Mouse (Mus musculus): Measurements from ENCODE around the gene Cpsf4l.

Cpsf4l gene

DNA sequence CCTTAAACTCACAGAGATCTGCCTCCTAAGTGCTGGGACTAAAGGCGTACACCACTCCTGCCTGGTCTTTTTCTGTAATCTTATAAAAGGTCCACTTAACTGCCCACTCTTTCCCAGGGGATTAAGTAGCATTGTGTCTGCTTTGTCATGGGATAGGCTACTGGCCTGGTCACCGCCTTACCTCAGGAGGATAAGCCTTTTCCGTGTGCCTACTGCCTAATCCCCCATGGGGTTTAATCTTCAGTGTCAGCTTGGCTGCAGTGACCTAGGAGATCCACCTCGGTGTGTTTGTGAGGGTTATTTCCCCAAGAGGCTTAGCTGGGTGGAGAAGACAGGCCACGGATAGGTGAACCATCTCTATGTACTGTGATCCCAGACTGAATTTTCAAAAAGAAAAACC is 12.2 kb downstream of the Cpsf4l start:
- no peak for DNase-seq

DNA sequence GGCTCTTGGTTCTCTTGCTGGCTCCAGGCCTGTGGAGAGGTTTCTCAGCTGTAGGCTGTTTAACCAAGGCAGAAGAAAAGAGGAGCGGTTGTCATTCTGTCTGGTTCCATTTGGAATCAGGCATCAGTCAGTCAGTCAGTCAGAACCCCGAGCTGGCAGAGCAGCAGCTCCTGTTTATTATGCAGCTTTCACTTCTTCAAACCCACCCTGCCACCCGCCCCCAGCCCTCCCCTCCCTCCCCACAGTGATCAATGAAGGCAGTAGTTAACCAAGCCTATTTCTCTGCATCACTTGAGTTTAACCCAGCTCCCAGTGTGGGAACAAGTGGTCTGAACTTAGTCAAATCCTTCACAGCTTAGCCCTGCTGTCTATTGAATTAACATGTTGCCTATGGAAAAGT is 18.0 kb downstream of the Cpsf4l start:
- no peak for DNase-seq

DNA sequence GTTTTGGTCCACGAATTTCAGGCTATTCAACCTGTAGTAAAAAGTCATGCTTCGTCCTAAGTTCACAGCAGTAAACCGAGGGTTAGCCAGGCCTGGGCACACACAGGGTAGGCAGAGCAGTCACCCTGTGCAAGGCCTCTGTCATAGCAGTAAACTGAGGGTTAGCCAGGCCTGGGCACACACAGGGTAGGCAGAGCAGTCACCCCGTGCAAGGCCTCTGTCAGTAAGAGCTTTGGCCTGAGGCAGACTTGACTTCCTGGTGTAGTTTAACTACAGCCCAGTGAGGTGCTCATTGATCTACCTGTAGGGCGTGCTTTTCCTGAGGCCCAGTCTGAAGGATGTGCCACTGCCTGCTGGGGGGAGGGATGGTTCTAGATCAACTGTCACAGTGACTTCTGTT is 18.5 kb downstream of the Cpsf4l start:
- DNase-seq, result no peak

DNA sequence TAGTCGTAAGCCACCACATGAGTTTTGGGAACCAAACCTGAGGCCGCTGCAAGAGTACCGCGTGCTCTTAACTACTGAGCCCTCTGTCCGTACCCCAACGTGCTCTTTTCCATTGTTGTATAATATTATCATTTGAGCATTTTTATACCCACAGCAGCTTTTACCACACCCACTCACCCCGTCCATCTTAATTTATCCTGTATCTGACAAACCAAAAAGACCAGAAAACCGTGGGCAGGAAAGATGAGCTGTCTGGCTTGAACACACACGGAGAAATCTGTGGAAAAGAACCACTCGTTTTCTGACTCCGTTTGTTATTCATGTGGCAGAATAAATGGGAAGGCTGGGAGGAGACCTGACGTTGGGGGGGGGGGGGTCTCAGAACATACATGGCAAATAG is 19.3 kb downstream of the Cpsf4l start:
- DNase-seq, result no peak

DNA sequence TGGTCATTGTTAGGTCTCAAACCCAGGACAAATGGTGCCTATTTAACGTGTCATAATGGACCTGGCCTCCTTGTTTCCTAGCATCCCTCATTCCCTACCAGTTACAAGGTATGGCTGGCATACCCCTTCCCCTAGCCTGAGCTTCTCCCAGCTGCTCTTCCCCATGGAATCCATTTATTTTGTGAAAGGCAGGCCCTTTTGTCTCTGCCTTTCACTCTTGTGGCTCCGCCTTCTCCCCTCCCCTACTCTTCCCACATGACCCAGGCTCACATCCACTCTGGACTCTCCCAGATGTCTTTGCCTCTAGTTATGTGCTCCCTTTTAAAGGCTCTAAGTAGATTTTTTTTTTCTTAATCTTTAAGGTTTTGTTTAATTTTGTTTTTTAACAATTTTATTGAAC is 22.8 kb downstream of the Cpsf4l start:
- DNase-seq, result no peak

DNA sequence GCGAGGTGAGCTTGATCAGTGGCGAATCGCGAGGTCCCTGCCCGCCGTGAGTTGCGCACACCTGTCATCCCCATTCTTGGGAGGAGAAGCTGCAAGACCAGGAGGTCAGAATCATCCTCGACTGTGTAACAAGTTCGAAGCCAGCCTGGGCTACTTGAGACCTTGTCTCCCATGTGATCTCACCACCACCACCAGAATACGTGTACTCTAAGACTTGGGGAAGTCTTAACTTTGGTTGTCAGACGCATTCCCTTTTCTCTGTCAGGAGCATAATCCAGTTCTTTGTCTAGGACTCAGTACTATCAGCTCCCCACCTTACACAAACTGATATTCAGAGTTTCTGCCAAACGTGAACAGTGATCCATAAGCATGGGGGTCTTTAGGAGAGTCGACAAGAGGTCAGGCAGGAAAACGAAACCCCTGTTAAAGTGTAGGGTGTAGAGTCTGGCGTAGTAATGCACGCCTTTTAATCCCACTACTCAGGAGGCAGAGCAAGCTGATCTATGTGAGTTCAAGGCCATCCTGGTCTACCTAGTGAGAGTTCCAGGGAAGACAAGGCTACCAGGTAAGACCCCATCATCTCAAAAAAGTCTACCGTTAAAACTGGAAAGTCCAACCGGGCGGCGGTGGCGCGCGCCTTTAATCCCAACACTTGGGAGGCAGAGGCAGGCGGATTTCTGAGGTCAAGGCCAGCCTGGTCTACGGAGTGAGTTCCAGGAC is 24.9 kb downstream of the Cpsf4l start:
- DNase-seq, result no peak

DNA sequence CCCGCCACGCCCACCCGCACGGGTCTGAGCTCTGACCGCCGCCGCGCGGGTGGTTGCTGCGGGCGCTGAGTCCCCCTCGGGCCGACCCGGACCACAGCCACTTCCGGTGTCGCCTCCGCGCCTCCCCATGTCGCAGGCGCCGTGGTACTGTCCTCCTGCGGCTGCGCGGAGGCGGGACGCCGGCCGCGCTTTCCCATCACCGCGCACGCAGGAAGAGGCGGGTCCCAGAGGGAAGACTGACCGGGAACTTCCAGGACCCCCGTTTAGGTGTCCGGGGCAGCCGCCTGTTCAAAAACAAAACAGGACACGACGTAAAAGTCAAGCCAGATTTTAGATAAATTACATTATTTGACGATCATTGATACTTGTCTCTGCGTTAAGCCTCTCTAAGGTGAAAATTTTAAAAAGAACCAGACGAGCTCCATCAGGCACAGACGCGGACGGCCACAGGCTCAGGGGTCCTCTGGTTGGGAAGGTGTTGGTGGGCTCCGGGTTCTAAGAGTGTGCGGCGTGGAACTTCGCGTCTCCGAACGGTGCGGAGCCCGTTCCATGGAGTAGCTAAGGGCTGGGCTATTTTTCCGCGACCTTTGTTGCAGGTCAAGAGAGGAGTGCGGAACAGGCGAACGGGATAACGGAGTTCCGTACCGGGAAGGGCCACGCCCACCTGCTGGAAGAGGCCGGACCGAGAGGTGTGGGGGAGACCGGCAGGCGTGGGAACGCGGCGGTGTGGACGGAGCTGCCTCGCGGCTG is 25.7 kb downstream of the Cpsf4l start, which contains the start of the genes Fam104a and D11Wsu47e:
Gene Fam104a (minus strand): TSS at position 199 of the 750 bp plus-strand sequence.
Gene D11Wsu47e (plus strand): TSS at position 456 of the 750 bp plus-strand sequence.
- DNase-seq, result peak; percentile 94

DNA sequence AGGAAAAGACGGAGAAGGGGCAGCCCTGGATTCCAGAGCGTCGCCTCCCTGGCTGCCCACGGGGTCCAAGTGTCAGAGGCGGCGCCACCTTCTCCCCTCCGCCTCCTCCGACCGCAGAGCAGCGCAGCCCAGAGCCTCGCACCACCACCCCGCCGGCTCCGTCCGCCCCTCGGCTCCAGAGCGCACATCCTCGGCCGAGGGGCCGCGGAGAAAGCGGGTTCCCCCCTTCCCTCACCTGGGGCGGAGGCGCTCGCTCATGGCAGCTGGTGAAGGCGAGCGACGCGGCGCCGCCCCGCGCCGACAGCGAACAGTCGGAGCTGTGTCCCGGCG is 26.2 kb downstream of the Cpsf4l start:
- DNase-seq, result no peak

DNA sequence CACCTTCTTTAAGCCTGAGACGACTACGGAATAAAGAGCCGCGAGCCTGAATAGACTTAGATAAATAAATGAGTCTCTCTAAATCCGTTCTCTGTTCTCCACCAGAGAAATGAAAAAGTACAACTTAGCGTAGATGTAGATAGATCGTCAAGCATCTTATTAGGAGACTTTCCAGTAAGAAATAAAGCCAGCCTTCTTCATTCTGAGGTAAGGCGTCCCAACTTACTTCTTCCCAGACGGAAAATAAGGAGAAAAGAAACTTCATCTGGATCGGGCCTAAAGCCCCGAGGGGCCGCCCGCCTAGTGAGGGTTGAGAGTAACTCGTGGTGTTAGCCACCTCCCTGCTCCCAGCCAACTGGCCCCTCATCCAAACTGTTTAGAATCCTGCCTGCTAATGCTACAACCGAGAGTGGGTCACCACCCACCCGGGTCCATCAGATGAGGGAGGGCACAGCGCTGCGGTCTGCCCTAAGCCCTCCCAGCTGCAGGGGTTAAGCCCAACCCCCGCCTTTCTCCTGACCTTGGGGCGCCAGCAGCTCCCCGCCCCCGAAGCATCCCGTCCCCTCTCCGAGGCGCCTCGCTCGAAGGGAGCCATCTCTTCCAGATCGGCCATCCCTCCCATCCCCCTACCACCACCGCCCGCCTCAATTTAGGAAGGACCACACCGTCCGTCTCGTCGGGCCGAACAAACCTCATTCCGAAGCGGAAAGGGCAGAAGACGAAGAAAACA is 26.8 kb downstream of the Cpsf4l start:
- DNase-seq, result peak; percentile 51

DNA sequence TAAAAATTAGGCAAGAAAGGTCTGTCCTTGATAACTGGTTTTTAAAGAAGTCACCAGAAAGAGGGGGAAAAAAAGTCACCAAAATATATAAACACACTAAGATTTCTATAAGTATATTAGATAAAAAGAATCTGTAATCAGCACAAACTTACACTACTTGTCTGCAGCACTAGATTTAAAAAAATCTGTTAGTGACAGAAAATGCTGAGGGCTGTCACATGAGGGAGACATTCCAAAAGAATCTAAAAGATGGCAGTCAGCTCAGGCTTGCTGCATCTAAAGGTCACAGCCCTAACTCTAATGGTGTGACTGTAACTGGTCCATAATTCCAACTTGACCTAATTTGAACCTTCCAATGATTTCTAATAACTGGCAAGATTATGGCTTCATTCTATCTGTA is 27.8 kb downstream of the Cpsf4l start:
- no peak for DNase-seq

DNA sequence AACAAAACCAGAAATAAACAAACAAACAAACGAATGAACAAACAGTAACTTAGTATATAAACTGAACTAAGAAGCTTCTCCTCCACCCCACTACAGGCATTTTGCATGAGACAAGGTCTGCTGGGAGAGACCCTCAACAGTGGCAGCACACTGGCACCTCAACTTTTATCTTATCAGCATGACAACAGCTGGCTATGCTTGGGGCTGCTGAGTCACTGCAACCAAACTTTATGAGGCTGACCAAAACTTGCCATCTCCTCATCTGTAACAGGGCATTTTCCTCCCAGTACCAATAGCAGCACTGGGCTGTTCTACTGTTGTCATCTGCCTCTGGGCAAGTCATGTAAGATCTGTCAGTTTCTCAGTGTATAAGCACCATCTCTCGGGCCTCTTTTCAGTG is 28.9 kb downstream of the Cpsf4l start:
- DNase-seq, result no peak

DNA sequence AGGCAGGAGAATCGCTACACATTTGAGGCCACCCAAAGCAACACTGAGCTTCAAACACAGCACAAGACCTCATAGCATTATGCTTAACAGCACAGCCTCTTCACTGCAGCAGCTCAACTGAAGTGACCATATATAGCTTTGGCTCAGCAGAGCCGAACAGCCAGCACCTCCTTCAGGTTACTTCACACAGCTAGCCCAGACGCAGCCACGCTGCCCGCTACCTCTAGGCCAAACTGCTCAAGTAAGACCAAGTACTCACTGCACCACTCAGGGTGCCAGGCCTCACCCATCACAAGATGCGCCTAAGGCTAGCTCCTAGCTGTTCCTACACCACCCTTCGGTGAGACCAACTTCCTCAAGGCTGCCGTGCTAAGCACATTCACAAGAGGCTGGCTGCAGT is 31.4 kb downstream of the Cpsf4l start:
- DNase-seq, result no peak

DNA sequence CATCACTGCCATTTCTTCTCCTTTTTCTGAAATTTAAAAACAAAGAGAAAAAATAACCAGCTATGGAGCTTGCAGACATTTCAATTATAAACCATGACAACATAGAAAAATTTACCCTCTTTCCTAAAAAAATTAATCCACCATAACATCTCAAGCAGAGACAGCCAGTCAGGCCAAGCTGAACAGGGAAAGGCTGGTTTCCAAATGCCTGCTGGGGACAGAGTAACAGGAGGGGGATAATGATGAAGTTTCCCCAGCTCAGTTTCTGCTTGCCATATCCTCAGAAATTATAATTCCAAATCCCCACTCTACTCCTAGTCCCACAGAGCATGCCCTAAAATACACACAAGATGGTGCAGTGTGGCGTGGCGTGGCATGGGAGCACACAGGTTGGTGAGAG is 32.4 kb downstream of the Cpsf4l start:
- no peak for DNase-seq

DNA sequence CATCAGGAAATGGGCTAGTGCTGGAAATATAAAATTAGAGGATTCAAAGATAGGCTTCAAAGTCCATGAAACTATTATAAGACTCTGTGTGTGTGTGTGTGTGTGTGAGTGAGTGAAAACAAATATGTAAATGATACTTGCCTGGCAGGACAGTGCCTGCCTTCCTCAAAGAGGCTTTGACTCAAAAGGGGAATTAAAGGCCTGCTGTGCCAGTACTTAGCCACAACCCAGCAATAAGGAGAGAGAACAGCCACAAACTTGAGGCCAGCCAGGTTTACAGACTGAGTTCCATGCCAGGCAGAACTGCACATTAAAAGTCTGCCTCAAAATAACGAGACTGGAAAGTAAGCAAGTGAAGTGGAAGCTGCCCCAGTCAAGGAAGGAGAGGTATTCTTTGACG is 33.0 kb downstream of the Cpsf4l start:
- no peak for DNase-seq

DNA sequence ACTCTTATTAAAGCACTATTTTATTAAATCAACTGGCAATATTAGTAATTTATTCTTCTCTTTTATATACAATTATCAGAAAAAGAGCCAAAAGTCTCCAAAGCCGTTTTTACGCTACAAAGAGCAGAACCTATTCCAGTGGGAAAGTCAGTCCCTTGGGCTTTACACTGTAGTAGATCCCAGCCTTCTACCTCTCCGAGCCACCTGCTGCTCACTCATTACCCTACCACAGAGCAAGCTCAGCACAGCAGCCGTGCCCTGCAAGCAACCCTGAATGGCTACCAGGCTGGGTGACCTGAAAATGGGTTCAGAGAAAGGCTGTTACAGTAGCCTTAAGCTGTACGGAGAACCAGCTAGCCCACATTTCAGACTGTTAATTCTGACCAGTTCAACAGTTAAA is 35.2 kb downstream of the Cpsf4l start:
- DNase-seq, result no peak

DNA sequence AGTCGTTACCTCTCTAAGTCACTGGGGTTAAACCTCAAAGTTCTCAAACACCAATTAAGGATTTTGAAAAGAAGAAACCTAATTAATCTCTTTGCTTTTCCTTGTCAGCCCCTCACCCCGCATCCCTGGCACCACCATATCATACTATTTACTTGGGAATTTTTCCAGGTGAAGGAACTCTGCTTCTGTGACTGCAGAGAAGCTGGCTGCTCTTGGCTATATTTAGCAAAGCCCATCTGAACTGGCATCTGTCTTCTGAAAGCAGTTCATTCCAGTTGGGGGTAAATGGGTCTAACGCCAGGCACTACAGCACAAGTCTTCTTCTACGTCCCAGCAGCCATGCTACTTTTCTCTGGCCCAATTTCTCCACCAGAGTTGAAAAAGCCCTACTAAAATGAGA is 36.2 kb downstream of the Cpsf4l start:
- DNase-seq, result no peak

DNA sequence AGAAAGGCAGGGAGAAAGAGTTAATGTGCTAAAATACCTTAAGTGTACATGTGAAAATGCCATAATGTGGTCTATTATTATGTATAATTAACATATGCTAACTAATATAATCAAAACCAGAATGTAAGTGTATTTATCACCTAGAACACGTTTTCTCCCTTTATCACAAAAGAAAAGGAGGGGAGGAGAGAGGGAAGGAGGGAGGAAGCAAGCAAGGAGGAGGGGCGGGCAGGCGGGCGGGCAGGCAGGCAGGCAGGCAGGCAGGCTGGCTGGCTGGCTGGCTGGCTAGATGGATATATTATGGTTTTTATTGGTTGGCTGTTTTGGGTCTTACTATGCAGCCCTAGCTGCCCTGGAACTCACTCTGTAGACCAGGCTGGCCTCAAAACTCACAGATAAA is 40.1 kb downstream of the Cpsf4l start:
- DNase-seq, result no peak

DNA sequence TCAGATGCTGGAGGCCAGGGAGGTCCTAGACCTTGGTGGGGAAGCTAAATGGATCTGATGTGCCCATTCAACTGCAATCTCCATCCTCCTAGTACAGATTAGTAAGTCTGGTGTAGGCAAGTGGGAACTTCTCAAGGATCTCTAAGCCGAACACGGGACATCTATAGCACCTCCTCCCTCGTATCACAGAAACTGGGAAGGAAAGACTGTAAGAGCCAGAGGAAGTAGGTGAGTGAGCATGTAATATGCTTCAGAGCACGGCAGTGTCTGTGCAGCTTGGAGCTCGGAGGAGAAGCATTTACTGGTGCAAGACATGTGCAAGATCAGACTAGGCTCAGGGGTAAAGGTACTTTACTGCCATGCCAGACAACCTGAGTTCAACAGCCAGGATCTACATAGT is 41.0 kb downstream of the Cpsf4l start:
- no peak for DNase-seq

DNA sequence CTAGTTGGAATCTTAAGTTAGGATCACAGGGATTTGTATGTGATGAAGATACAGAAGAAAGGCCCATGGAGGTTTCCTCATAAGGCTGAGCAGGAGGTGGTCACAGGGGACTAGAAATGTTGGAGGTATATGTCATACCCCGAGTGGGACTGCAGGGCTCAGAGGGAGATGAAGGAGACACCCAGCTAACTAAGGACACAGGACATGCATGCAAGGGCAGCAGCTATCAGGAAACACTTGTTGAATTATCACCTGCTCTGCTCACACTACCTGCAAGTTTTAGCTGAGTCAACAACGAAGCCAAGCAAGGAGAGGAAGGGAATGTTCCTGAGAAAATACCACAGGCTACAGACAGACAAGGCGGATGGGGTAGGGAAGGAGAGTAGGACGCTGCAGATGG is 42.1 kb downstream of the Cpsf4l start:
- DNase-seq, result no peak

DNA sequence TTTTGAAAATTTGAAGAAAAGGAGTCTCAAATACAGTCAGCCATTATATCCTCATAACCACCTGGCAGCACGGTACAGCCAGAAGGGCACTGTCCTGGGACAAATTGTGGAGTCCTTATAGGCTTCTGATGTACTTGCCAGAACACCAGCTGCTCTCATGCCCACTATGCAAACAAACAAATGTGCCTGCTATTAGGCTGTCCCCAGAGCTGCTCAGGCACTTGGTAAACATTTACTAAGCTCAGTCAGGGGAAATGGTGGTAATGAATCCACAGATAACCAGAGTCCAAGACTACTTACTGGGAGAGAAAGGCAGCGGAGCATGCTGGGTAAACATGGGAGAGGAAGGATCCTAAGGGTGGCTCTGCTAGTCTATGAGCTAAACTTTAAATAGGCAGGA is 42.7 kb downstream of the Cpsf4l start:
- no peak for DNase-seq

DNA sequence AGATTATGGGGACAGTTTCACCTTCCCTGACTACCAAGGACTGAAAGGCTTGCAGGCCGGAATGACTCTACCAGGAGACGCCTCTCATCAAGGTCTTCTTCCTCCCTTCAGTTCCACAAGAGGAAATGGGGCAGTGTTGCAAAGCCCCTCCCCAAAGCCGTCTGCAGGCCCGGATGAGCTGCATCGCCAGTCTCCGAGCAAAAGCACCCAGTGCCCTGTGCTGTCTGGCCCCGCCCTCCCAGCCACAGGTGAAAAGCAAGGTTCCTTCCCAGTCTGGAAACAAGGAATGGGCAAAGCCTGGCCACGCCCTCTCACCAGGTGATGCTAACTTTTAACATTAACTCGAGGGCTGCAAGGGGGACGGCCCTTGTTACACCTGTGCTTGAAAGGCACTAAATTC is 43.2 kb downstream of the Cpsf4l start:
- DNase-seq, result no peak

DNA sequence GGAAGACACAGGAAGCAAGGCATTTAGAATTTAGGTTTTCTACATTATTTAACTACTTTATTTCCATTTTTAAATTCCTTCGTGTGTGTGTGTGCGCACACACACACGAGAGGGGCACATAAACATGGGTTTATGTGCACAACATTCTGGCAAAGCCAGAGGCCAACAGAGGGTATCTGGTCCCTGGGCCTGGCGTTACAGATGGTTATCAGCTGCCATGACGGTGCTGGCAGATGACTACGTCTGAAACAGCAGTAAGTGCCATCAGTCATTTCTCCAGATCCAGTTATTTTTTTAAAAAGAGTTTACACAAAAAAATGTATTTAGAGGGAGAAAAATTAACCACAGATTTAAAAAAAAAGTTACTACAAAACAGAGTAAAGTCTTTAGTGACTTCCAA is 43.6 kb downstream of the Cpsf4l start:
- DNase-seq, result no peak

DNA sequence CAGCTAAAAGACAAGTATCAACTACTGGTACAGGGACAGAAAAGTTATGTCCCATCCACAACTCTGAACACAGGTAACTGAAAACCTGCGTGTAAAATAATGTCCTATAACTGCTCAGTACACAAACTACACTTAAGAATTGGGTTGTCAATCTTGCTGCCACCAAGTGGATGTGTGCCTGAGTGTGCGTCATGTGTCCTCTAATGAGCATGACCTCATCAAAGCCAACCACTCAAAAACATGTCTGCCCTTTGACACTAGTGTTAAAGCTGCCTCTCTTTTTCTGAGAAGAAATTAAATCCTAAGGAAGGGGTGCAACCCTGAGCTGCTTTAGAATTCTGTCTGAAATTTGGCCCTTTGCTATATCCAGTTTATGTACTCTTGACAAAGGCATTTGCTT is 45.5 kb downstream of the Cpsf4l start:
- no peak for DNase-seq

DNA sequence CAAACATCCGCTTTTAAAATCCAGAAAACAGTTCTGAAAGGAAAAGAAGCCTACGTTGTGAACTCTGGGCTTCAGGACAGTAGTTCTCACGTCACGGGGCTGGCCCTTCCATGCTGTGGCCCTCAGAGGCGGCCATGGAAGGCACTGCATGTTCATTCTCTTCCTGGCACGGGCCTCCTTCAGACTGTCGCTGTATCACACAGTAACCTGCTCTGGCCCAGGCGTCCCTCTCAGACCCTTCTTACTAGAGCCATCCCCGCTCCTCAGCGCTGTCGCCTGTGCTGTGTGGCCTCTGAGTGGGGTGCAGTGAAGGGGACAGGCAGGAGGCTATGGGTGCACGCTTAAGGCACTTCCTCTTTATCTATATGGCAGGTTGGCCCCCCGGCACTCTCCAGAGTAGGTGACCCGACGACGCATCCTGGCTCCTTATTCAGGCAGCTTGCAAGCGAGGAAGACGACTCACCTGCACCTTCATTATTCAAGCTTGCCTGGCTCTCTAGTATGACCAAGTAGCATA is 47.9 kb downstream of the Cpsf4l start:
- DNase-seq, result no peak

All from right cerebral cortex, postnatal 14 days (tissue).